Mouse (Mus musculus) testis, postnatal 14 days (tissue): ENCODE measurements around the gene Pcnx.

Source experiments
- DNase-seq: peaks from one replicate; pipeline ENCODE4 v3.0.0; 2021; ENCODE audit warnings: low spot score

The Pcnx gene

DNA sequence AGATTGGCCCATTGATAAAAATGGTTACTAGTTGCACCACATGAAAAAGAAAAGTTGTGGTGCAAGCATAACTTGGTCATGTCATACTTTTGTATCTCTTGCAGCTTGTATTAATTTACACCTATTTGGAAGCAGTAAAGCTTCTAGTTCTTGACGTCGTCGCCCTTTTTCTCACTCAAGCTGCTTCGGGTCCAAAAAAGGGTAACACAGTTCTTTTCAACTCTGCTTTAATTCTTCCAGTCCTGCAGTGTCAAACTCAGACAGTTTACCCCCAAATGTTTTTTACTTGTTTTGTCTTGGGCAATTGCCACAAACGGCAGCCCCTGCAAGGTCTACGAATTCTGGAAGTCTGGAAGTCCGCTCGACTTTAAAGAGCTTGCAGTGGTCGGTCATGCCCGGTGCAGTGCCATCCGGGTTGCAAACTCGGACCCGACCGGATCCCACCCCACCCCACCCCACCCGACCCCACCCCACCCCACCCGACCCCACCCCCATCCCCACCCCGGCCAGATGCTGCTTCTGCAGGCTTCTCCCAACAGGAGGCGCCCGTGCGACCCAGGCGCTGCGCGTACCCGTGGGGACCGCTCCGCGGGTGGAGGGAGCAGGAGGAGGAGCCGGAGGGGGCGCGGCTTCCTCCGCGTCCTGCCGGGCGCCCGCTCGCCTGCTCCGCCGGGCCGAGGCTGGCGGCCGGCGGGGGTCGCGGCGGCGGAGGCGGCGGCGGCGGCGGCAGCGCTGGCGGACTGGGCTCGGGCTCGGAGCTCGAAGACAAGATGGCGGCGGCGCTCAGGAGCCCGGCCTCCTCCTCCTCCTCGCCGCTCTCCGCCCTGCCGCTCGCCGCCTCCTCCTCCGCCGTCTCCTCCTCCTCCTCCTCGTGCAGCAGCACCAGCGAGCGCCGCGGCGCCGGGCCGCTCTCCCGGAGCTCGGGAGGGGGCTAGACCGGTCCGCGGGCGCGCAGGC is at the start of gene Pcnx:
TSS of gene Pcnx (plus strand) at position 673 of the 957 bp plus-strand sequence.
- peak; percentile 89 for DNase-seq

DNA sequence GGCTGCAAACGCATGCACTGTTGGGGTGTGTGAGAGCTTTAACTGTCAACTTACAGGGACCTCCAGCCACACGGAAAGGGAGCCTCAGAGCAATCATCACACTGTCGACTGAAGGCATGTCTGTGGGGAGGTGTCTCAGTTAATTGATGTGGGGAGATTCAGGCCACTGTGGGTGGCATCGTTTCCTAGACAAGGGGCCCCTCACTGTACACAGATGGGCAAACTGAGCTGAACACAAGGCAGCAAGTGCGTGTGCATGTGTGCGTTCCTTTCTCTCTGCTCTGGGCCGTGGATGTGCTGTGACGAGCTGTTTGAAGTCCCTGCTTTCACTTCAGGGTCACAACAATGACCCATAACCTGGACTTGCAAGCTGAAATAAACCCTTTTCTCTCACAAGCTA is 49.4 kb upstream of the Pcnx start:
- no peak for DNase-seq

DNA sequence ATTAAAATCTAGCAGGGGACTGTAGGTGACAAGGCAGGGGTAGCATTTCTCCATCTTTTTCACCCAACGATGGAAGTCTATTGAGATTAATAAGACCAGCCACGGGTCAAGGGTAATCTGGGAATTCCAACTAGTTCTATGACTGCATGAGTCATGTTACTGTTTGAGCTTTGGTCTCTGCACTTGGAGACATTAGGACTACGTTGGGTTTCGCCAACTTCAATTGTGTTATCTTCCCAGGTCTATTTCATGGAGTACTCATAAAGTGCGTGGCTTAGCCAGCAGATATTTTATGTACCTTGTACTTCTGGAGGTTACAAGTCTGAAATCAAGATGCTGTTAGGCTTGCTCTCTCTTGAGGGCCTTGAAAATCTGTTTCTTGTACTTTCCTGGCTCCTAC is 45.1 kb upstream of the Pcnx start:
- DNase-seq: no peak

DNA sequence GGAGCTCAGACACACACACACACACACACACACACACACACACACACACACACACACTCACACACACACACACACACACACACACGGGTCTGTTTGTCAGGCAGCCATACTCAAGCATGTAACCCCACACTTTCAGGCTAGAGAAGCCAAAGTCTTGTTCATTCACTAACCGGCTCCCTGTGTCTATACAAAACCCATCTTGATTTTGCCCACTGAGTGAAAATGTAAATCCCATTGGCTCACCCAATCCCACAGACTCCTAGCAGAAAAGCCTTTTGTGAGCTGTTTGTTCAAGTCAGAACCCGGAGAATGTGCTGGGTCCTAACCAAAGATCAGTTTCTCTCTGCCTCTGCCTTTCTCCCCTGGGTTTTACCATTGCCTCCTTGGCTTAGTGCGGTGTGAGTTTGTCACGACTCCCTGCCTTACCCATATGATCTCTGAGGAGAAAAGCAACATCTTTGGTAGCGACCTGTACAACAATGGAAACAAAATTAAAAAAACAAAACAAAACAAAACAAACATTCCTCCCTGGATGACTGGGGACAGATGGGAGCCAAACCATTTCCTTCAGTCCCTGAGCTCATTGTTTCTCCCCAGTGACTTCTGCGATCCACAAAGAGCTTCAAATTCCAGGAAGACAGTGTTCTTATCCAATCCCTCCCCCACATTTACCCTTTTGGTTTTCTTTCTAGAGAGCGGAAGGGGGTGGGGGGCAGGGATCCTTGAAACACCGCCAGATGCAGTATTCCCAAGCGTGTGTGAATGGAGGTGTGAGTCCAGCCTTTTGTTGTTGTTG is 43.3 kb upstream of the Pcnx start:
- DNase-seq: no peak

- DNase-seq: no peak
These were observed 42.7 kb upstream of the Pcnx start for GRCm38 (mm10) chr12:81817126-81817505.

DNA sequence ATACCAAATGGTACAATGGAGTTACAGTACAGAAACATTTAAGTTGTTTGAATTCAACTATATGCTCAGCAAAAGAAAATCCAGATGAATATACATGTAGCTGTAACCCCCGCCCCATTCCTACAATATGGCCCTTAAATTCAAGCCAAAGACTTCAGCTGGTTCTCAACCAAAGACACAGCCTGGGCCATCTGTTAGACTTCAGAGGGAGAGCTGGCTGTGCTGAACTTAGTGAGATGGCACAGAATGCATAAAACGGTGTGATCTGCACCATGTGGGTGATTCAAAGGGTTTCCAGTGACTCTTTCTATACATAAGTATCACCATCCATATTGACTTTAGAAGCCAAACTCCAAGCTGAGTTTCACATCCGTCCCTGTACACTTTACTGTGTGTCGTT is 39.1 kb upstream of the Pcnx start:
- DNase-seq: no peak

GRCm38 (mm10) chr12:81822176-81822575 is 37.6 kb upstream of the Pcnx start:
- DNase-seq: no peak

DNA sequence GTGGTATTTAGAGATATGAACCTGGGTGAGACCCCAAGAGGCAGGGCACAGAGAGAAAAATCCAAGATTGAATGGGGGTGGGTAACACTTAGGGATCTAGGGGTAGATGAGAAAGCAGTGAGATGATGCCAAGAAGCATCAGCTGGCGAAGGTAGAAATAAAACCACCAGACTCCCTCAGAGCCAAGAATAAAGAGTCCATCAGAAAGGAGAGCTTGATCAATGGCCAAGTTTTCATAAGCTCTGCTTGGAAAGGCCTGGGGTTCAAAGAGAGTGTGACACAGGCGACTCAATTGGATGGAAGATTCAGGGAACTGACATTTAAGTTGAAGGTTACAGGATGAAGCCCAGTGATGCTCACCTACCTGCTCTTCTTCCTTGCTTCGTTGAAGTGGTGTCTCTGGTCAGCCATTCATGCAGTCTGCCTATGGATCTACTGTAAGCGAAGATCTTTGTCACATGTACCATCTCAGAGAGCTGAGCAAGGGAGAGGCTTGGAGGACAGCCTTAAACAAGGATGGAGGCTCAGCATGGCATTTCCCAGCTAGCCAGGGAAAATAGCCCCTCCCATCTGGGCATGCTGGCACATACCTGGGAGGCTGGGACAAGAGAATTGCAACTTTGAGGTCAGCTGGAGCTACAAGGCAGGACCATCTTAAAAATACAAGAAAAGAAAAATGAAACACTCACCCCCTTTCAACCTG is 36.9 kb upstream of the Pcnx start:
- no peak for DNase-seq

GRCm38 (mm10) chr12:81828355-81828754 is 31.5 kb upstream of the Pcnx start:
- no peak for DNase-seq

GRCm38 (mm10) chr12:81832039-81832738 is 27.6 kb upstream of the Pcnx start:
- no peak for DNase-seq

- no peak for DNase-seq
These were observed 26.7 kb upstream of the Pcnx start for GRCm38 (mm10) chr12:81833094-81833493.

DNA sequence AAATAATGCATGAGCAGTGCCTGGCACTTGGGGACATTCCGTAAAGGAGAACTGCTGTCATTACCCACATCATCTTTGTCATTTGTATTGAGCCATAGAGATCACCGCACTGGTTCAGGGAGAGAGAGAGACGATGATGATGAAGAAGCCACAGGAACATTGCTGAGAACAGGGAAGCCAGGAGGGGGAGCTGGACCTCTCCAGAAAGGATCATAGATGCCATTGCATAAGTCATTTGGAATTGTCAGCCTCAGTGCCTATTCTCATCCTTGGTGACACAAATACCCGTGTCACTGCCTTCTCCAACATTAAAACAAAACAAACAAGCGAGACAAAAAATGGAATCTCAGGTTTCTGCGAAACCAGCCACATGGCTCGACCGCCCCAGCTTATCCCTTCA is 23.7 kb upstream of the Pcnx start:
- DNase-seq: no peak

- no peak for DNase-seq
These were observed 22.4 kb upstream of the Pcnx start for GRCm38 (mm10) chr12:81837463-81837862.

GRCm38 (mm10) chr12:81839663-81840062 is 20.2 kb upstream of the Pcnx start:
- no peak for DNase-seq

DNA sequence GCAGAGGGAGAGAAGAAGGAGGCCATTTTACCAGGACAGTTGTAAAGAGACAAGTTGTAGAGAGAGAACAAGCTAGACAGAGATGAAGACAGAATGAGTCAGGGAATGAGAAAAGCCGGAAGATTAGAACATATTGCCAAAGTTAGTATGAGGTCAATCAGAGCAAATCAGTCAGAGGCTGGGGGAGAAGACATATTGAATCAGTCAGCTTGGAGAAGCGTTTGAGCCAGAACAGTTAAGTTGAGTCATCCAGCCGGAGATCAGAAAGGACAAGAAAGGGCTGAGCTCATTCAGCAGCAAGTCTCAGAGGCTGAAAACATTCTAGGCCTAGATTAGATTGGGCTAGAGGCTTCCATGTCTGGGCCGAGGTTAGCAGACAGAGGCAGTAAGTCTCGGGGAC is 18.8 kb upstream of the Pcnx start:
- DNase-seq: no peak

GRCm38 (mm10) chr12:81843501-81843900 is 16.3 kb upstream of the Pcnx start:
- DNase-seq: no peak

- DNase-seq: no peak
These were observed 15.3 kb upstream of the Pcnx start for GRCm38 (mm10) chr12:81844572-81844971.

DNA sequence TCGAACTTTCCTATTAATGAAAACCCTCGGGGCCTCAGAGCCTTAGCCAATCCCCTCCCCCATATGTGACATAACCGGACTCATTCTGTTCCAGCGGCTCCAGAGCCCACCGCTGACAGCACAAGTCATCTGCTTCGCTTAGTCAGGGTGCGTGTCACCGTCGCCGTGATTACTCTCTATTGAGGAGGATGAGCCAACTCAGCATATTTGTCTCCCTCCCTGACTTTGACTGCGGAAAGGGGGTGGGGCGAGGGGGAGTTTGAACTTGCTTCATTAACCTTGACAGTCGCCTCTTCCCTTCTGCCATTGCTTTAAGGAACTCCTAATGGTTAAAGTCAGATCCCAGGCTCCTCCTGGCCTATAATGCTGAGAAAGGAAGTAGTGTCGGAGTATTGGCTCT is 14.8 kb upstream of the Pcnx start:
- DNase-seq: no peak

- DNase-seq: no peak
These were observed 10.2 kb upstream of the Pcnx start for GRCm38 (mm10) chr12:81849629-81850028.

DNA sequence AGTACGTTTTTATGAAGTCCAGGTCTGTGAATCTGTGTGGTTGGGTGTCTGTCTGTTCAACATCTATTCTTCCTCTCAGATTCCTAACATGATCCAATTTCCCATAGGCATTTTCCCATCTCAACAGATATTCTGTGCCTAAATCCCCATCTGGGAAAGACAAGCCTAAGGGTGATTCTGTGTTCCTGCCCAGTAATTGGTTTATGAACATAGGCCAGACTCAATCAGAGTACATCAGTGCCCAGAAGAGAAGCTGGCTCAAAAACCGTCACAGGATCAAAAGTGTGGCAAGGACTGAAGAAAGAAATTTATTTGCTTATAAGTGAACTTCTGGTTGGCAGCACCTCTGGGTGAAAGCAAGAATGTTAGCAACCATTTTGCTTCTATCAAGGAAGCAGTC is 7.3 kb upstream of the Pcnx start:
- no peak for DNase-seq

DNA sequence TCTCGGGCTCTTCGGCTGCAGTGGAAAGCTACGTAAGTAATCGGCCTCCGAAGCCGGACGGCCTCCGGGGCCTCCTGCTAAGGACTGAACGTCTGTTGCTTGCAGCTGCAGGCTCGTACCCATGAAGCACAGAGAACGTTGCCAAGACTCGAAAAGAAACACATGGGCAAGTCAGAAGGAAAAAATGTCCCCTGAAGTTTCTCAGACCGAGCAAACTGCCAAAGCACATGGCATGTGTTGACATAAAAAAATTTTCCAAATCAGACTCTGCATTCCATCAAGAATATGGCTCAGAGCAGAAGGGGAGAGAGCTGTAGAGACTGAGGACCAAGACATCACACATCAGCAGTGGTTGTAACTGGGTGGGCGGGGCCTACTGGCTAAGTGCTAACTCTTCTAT is 6.8 kb upstream of the Pcnx start:
- DNase-seq: no peak

GRCm38 (mm10) chr12:81853543-81853942 is 6.3 kb upstream of the Pcnx start:
- DNase-seq: no peak
